Mouse (Mus musculus) myocyte (in vitro differentiated cells): Measurements from ENCODE around the gene Gm20388. TPM values are rescaled to one million over a fixed set of nuclear protein-coding genes. Genes with fewer than 3 reads are reported as not detected.

Experiments used
- H3K27me3 ChIP-seq: one replicate; pipeline ENCODE4 v1.6.1; 2011; ENCODE audit not compliant: control insufficient read depth, insufficient read depth, insufficient read length
- H3K36me3 ChIP-seq: one replicate; pipeline ENCODE4 v1.6.1; 2011; ENCODE audit not compliant: control insufficient read depth, insufficient read depth
- H3K4me2 ChIP-seq: one replicate; pipeline ENCODE4 v1.6.1; 2011; ENCODE audit warnings: low read depth, control low read depth
- H3K4me3 ChIP-seq: one replicate; pipeline ENCODE4 v1.5.1; 2011; ENCODE audit warnings: mild to moderate bottlenecking, control low read depth, moderate library complexity
- H3K79me2 ChIP-seq: one replicate; pipeline ENCODE4 v1.6.1; 2011; ENCODE audit not compliant: control insufficient read depth, insufficient read depth
- H3ac ChIP-seq: one replicate; pipeline ENCODE4 v1.6.1; 2011; ENCODE audit not compliant: control insufficient read depth, insufficient read length
- CEBPB ChIP-seq: IDR thresholded peaks from 2 replicates; pipeline ENCODE4 v1.6.1; 2011; ENCODE audit warnings: mild to moderate bottlenecking, moderate library complexity; ENCODE audit not compliant: poor library complexity, insufficient read depth, severe bottlenecking
- E2F4 ChIP-seq: IDR thresholded peaks from one replicate; pipeline ENCODE4 v1.6.1; 2011; ENCODE audit warnings: mild to moderate bottlenecking, control low read depth, moderate library complexity; ENCODE audit not compliant: insufficient read depth
- MAX ChIP-seq: IDR thresholded peaks from one replicate; pipeline ENCODE4 v1.6.1; 2011; ENCODE audit warnings: low read depth, mild to moderate bottlenecking, control low read depth
- MYOD1 ChIP-seq, 3 experiments: IDR thresholded peaks; one replicate each; pipeline ENCODE4 v1.6.1; 2011; ENCODE audit warnings: control low read depth in 2 of 3, low read depth in 2 of 3, mild to moderate bottlenecking in 2 of 3, moderate library complexity in 1 of 3; ENCODE audit not compliant: insufficient read length in 2 of 3, control insufficient read depth in 1 of 3
- MYOG ChIP-seq, 3 experiments: IDR thresholded peaks; one replicate each; pipeline ENCODE4 v1.6.1; 2011; ENCODE audit warnings: control low read depth in 2 of 3, low read depth in 2 of 3, mild to moderate bottlenecking in 2 of 3; ENCODE audit not compliant: insufficient read length in 2 of 3, control insufficient read depth in 1 of 3, insufficient read depth in 1 of 3
- POLR2A ChIP-seq: IDR thresholded peaks from one replicate; pipeline ENCODE4 v1.6.1; 2011; ENCODE audit warnings: low read depth, mild to moderate bottlenecking, control low read depth, moderate library complexity; ENCODE audit not compliant: insufficient read length
- POLR2AphosphoS2 ChIP-seq: IDR thresholded peaks from one replicate; pipeline ENCODE4 v1.6.1; 2011; ENCODE audit warnings: low read depth, control low read depth; ENCODE audit not compliant: insufficient read length
- REST ChIP-seq: IDR thresholded peaks from one replicate; pipeline ENCODE4 v1.6.1; 2011; ENCODE audit warnings: mild to moderate bottlenecking, control low read depth, moderate library complexity; ENCODE audit not compliant: insufficient read depth, insufficient read length
- SRF ChIP-seq: IDR thresholded peaks from one replicate; pipeline ENCODE4 v1.6.1; 2011; ENCODE audit warnings: low read depth; ENCODE audit not compliant: control insufficient read depth, insufficient read length
- TCF12 ChIP-seq: IDR thresholded peaks from one replicate; pipeline ENCODE4 v1.6.1; 2011; ENCODE audit warnings: mild to moderate bottlenecking, control low read depth; ENCODE audit not compliant: poor library complexity, insufficient read depth, severe bottlenecking
- TCF3 ChIP-seq: IDR thresholded peaks from one replicate; pipeline ENCODE4 v1.6.1; 2011; ENCODE audit warnings: low read depth, control low read depth; ENCODE audit not compliant: insufficient read length
- USF1 ChIP-seq: IDR thresholded peaks from one replicate; pipeline ENCODE4 v1.6.1; 2011; ENCODE audit warnings: low read depth, mild to moderate bottlenecking, control low read depth, moderate library complexity
- polyA plus RNA-seq: library from polyadenylated mRNA; unstranded; fragments of >200 nt; fragmentation: generic; extraction: Trizol; gene quantifications from one replicate; pipeline ENCODE4 v1.2.1, GENCODE M21; 2012; ENCODE audit warnings: missing spikeins

The Gm20388 gene
- polyA plus RNA-seq, 1 experiment, result 15.3 TPM

DNA sequence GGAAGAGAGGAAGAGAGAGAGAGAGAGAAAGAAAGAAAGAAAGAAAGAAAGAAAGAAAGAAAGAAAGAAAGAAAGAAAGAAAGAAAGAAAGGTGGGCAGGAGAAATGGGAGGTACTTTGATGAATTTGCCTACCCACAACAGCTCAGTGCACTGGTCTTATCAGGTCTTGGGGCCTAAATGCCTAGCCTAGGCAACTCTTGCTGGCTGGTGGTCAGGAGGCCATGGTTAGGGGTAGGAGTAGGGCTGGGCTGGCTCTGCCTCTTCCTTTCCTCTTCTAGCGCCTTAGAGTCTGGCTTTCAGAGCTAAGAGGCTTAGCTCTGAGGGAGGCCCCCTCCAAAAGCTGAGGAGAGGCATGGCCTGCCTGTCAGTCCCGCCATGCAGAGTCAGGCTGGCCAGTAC lies 713.0 kb downstream of the Gm20388 start:
- H3ac ChIP-seq, result no peak overlapping the region
- H3K4me2 ChIP-seq, result no peak overlapping the region
- no peaks in the 10 kb centered on the region for H3K79me2 ChIP-seq
- H3K27me3 ChIP-seq, result no peaks in the 10 kb centered on the region
- TF ChIP-seq USF1 (no peak), CEBPB (no peak), E2F4 (no peak), MYOG (IDR thresholded peaks at IDR 0.05; ENCODE audit: control insufficient read depth in 1 of 3, insufficient read depth in 1 of 3, insufficient read length in 2 of 3, low read depth in 2 of 3) (no peak), MAX (no peak), TCF3 (no peak), SRF (no peak), TCF12 (no peak)
- no peak overlapping the region for H3K4me3 ChIP-seq
- H3K36me3 ChIP-seq, result no peaks in the 10 kb centered on the region

GRCm38 (mm10) chr8:120626461-120626860 lies 715.8 kb downstream of the Gm20388 start:
- H3K36me3 ChIP-seq, result no peaks in the 10 kb centered on the region

DNA sequence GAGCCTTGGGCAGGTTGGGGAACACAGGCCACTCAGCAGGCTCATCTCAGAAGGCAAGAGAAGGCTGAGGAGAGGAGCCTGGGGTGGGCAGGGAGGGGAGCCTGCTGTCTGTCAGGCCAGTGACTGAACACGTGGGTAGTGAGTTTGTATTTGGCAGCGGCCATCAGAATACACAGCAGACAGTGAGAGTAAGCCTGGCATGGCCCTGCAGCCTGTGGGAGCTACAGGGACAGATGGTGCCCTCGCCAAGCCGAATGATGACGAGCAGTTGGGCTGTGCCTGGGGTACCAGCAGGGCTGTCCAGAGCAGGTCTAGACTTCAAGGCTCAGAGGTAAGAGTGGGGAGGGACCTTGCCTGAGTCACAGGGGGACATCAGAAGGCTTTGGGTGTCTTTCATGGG lies 716.7 kb downstream of the Gm20388 start:
- no peak overlapping the region for H3ac ChIP-seq
- no peaks in the 10 kb centered on the region for H3K36me3 ChIP-seq
- TF ChIP-seq POLR2AphosphoS2 (no peak), SRF (no peak), POLR2A (no peak), E2F4 (no peak), MAX (no peak), TCF12 (no peak), MYOD1 (IDR thresholded peaks at IDR 0.05; ENCODE audit: control insufficient read depth in 1 of 3, insufficient read length in 2 of 3, low read depth in 2 of 3) (no peak), TCF3 (no peak)
- no peak overlapping the region for H3K4me3 ChIP-seq
- H3K27me3 ChIP-seq, result no peaks in the 10 kb centered on the region
- no peaks in the 10 kb centered on the region for H3K79me2 ChIP-seq
- H3K4me2 ChIP-seq, result no peak overlapping the region

More at GRCm38 (mm10) chr8:120626461-120626860, 715.8 kb downstream of the Gm20388 start:
- TF ChIP-seq REST (no peak), USF1 (no peak), SRF (no peak), CEBPB (no peak), POLR2A (no peak), MYOD1 (IDR thresholded peaks at IDR 0.05; ENCODE audit: control insufficient read depth in 1 of 3, insufficient read length in 2 of 3, low read depth in 2 of 3) (peak in 1 of 3 experiments; percentile 25), E2F4 (no peak), TCF3 (no peak), MAX (no peak)
- Histone ChIP-seq H3ac (no peak overlapping the region), H3K79me2 (no peaks in the 10 kb centered on the region), H3K4me2 (no peak overlapping the region), H3K4me3 (no peak overlapping the region), H3K27me3 (no peaks in the 10 kb centered on the region)

DNA sequence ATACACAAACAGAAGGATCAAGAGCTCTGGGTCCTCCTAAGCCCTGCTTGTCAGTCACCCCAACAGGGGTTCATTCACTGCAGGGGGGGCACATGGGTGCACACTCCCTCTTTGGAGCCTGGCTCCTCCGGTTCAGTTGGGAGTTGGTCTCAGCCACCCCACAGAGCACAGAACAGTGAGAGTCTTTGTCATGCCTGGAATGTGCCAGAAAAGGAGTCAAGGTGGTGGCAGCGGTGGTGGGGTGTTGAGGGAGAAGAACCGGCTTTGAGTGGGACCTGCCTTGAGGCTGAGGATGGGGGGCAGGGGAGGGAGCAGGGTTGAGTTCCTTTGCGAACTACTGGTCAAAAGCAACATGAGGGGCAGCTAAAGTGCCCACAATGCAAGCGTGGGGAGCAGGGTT lies 719.4 kb downstream of the Gm20388 start:
- no peak overlapping the region for H3K4me3 ChIP-seq
- TF ChIP-seq MYOD1 (IDR thresholded peaks at IDR 0.05; ENCODE audit: control insufficient read depth in 1 of 3, insufficient read length in 2 of 3, low read depth in 2 of 3) (no peak), POLR2AphosphoS2 (no peak), CEBPB (no peak), MYOG (IDR thresholded peaks at IDR 0.05; ENCODE audit: control insufficient read depth in 1 of 3, insufficient read depth in 1 of 3, insufficient read length in 2 of 3, low read depth in 2 of 3) (no peak), SRF (no peak), POLR2A (no peak), TCF3 (no peak), E2F4 (no peak), USF1 (no peak), MAX (no peak), TCF12 (no peak), REST (no peak)
- no peak overlapping the region for H3K4me2 ChIP-seq
- no peaks in the 10 kb centered on the region for H3K79me2 ChIP-seq
- no peaks in the 10 kb centered on the region for H3K27me3 ChIP-seq
- H3ac ChIP-seq, result no peak overlapping the region
- no peaks in the 10 kb centered on the region for H3K36me3 ChIP-seq

DNA sequence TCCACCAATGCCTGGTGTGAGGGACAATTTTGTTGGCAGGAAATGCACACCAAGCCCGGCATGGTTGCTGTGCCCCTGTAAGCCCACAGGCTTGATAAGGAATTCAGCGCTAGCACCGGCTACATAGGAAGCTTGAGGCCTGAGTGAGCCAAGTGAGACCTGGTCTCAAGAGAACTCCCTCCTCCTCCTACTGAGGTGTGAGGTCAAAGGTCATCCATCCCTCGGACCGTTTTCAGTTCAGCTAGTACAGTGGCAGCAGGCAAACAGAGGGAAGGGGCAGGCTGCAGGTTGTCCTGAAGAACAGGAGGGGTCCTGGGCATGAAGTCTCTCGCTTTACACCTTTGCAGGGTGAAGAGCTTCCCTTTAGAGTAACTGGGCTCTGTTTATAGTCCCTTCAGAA lies 720.2 kb downstream of the Gm20388 start:
- no peaks in the 10 kb centered on the region for H3K36me3 ChIP-seq
- no peak overlapping the region for H3K4me3 ChIP-seq
- H3ac ChIP-seq, result no peak overlapping the region
- no peaks in the 10 kb centered on the region for H3K27me3 ChIP-seq
- H3K79me2 ChIP-seq, result no peaks in the 10 kb centered on the region
- H3K4me2 ChIP-seq, result no peak overlapping the region
- TF ChIP-seq MYOG (IDR thresholded peaks at IDR 0.05; ENCODE audit: control insufficient read depth in 1 of 3, insufficient read depth in 1 of 3, insufficient read length in 2 of 3, low read depth in 2 of 3) (no peak), MYOD1 (IDR thresholded peaks at IDR 0.05; ENCODE audit: control insufficient read depth in 1 of 3, insufficient read length in 2 of 3, low read depth in 2 of 3) (no peak), MAX (no peak), POLR2A (no peak), SRF (no peak), REST (no peak), TCF12 (no peak)
